Mouse (Mus musculus): Measurements from ENCODE around the gene Ppp1r37.

DNA sequence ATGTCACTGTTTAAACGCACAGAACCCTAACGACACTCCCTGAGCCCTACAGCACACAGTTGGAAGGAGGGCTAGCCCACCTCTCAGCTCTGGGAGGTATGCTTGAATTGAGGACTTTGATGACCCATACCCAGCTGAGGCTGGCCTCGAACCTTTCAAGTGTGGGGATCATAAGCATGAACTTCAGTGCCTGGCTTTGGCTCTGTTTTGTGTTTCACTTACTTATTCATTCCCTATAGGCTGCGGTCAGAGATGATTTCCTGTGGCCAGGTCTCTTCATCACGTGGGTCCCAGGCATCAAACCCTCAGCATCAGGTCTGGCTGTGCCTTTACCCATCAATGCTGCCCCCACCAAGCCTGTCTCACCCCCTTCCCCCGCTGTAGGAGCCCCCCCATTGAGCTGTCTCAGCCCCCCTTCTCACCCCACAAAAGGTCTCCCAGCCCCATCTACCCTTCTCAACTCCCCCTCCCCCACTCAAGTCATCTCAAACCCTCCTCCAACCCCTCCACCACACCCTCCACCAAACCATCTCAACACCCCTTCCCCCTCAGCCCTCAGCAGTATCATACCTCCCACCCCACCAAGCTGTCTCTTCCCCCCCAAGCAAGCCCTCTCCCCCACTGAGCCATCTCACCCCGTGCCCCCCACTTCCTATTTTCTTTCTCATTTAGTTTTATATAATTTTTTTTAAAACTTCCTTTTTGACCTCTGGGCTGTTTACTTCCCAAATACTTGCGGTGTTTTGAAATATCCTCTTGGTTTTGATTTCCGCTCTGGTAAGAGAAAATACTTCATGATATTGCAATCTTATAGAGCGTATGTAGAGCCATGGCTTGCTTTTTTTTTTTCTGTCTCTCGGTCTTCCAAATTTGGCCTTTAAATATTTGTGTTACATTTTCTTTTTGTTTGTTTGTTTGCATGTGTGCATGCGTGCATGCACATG is 62.2 kb downstream of the Ppp1r37 start:
- TF ChIP-seq POLR2A (IDR thresholded peaks at IDR 0.05; ENCODE audit: low read depth, low read length) (no peak), CTCF (IDR thresholded peaks at IDR 0.05; ENCODE audit: extremely low read depth, insufficient read length, insufficient replicate concordance, low read depth, low read length) (no peak)

All from small intestine, adult 2 months (tissue).